Mouse (Mus musculus) E14TG2a.4 (cell line): Measurements from ENCODE around the gene Abcc2.

Source experiments
- CTCF ChIP-seq: conservative IDR thresholded peaks from 2 replicates; pipeline ENCODE4 v1.5.1; 2014; ENCODE audit warnings: low read length
- NANOG ChIP-seq: IDR thresholded peaks from 2 replicates; pipeline ENCODE4 v1.6.1; 2014; ENCODE audit warnings: borderline replicate concordance, low read length, mixed read lengths
- POU5F1 ChIP-seq: IDR thresholded peaks from 2 replicates; pipeline ENCODE4 v1.6.1; 2014; ENCODE audit warnings: low read length, borderline replicate concordance

GRCm38 (mm10) chr19:43843184-43843583 lies 61.2 kb downstream of the Abcc2 start:
- TF ChIP-seq CTCF (no peak), POU5F1 (no peak), NANOG (no peak)
